Mouse (Mus musculus) CD8-positive naive resting alpha-beta T cell, adult 57 days (primary cell): ENCODE measurements around the gene Snrnp35. TPM values are rescaled to one million over a fixed set of nuclear protein-coding genes. Genes with fewer than 3 reads are reported as not detected.

Source experiments
- total RNA-seq: library from RNA; stranded (reverse); gene quantifications from one replicate; pipeline ENCODE4 v1.2.4, GENCODE M21; 2023

Gene Snrnp35
- 15.2 TPM for total RNA-seq

GRCm38 (mm10) chr5:124482966-124483654 is at the start of gene Snrnp35:
Snrnp35 (plus strand) TSS chr5:124483134.

GRCm38 (mm10) chr5:124439447-124440093 is 43.4 kb upstream of the Snrnp35 start, which contains the start of gene Kmt5a:
Kmt5a (plus strand) TSS chr5:124439930.

DNA sequence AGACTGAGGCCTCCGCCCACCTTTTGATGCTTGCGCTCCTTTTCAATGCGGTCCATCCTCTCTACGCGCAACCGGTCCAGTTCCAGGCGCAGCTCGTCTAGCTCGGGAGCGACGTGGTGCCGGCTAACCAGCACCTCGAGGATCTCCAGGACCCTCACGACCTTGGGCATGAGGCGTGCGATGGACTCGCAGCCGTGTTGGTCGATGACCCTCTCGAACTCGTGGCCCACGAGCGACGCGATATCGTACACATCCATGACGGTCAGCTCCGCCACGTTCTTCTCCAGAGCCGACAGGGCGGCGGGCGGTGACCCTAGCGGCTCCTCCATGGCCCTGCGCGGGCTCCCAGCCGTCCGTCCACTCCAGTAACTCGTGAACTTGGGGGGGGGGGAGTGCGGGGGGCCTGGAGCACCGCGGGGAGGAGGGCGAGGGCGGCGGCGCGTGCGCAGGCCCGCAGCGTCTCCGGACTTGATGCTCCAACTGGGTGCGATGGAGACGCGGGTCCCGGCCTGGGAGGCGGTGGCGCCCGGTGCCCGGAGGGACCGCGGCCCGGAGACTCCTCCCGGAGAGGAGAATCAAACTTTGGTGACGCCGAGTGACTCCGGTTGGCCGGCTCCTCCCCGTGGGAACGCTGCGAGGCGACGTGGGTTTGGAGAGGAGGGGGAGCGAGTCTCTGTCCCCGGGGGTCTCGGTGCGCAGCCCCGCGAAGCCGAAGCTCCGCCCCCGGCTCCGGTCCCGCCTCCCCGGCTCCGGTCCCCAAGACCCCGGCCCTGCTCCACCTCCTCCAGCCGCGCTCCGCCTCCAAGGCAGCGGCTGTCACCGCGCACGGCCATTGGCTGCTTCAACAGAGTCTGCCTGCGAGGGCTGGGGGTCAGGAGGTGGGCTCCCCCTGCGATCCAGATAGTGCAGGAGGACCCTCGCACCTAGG is 48.0 kb downstream of the Snrnp35 start, which contains the start of gene Rilpl1:
Gene Rilpl1, minus strand, starts transcription at position 737 of the 928 bp plus-strand sequence.

GRCm38 (mm10) chr5:124540383-124540786 is 57.5 kb downstream of the Snrnp35 start, which contains the start of gene Tmed2:
Tmed2 (plus strand) TSS chr5:124540695.

Other genes starting within 250 kb of the Snrnp35 start
- gene Pitpnm2, start 233.4 kb upstream of the Snrnp35 start, total RNA-seq = 88.9 TPM
- gene Mphosph9, start 155.2 kb upstream of the Snrnp35 start, total RNA-seq = 35.8 TPM
- 3.9 TPM for gene 2810006K23Rik, start 155.0 kb upstream of the Snrnp35 start, total RNA-seq
- gene Cdk2ap1, start 120.1 kb upstream of the Snrnp35 start, total RNA-seq = 60.5 TPM
- 141 TPM for gene Sbno1, start 57.1 kb upstream of the Snrnp35 start, total RNA-seq
- gene Kmt5a, start 43.2 kb upstream of the Snrnp35 start, total RNA-seq = 42.9 TPM
- 30.8 TPM for gene Rilpl2, start 4.8 kb upstream of the Snrnp35 start, total RNA-seq
- 2.0 TPM for gene Rilpl1, start 48.3 kb downstream of the Snrnp35 start, total RNA-seq
- 112 TPM for gene Tmed2, start 57.6 kb downstream of the Snrnp35 start, total RNA-seq
- gene Ddx55, start 69.7 kb downstream of the Snrnp35 start, total RNA-seq = 32.2 TPM
- gene Eif2b1, start 96.0 kb downstream of the Snrnp35 start, total RNA-seq = 32.6 TPM
- gene Gtf2h3, start 96.0 kb downstream of the Snrnp35 start, total RNA-seq = 28.8 TPM
- 66.2 TPM for gene Atp6v0a2, start 145.4 kb downstream of the Snrnp35 start, total RNA-seq
- 0.15 TPM for gene Dnah10, start 242.0 kb downstream of the Snrnp35 start, total RNA-seq